Mouse (Mus musculus) kidney, adult 2 months (tissue): Measurements from ENCODE around the gene Avl9.

Experiments used
- CTCF ChIP-seq: fragments of 200-500 bp; conservative IDR thresholded peaks from 2 replicates; pipeline ENCODE4 v1.5.1; 2011; ENCODE audit warnings: low read depth, mild to moderate bottlenecking, control low read depth, low read length, moderate library complexity, mixed read lengths; ENCODE audit not compliant: insufficient read depth, insufficient read length
- POLR2A ChIP-seq: fragments of 200-500 bp; IDR thresholded peaks from one replicate; pipeline ENCODE4 v1.6.1; 2011; ENCODE audit warnings: low read depth, low read length, control low read depth

DNA sequence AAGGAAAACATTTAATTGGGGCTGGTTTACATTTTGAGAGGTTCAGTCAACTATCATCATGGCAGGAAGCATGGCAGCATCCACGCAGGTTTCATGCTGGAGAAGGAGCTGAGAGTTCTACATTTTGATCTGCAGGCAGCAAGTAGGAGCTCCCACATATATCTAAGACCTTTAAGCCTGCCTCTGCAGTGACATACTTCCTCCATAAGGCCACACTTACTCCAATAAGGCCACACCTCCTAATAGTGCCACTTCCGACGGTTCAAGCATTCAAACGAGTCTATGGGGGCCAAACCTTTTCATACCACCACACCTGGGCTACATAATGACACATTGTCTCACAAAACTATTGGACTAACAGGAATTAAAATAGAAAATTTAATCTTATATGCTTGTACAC lies 51.0 kb downstream of the Avl9 start:
- TF ChIP-seq POLR2A (no peak), CTCF (no peak)
